Mouse (Mus musculus) forebrain, embryonic 16.5 days (tissue): ENCODE results near the gene Vezt. TPM values are rescaled to one million over a fixed set of nuclear protein-coding genes. Genes with fewer than 3 reads are reported as not detected.
A peak's percentile ranks its signal among the peaks of the same experiment; 100 is the strongest.

ENCODE experiments used
- ATAC-seq: fragments of 200-750 bp; cut with Nextera tagmentation; 2 replicates; pipeline ENCODE4 v1.8.0; 2017; ENCODE audit warnings: mild to moderate bottlenecking, moderate library complexity
- H3K27ac ChIP-seq: fragments of 300-500 bp; sonication (generic); 2 replicates; pipeline ENCODE4 v1.5.1; 2014; ENCODE audit warnings: low read length, control low read depth
- H3K27me3 ChIP-seq: fragments of 300-500 bp; sonication (generic); replicated peaks from 2 replicates; pipeline ENCODE4 v1.6.1; 2014; ENCODE audit warnings: low read length; ENCODE audit not compliant: control insufficient read depth, insufficient read depth
- H3K36me3 ChIP-seq: fragments of 300-500 bp; sonication (generic); 2 replicates; pipeline ENCODE4 v1.6.1; 2014; ENCODE audit not compliant: control insufficient read depth, insufficient read depth
- H3K4me1 ChIP-seq: fragments of 300-500 bp; sonication (generic); replicated peaks from 2 replicates; pipeline ENCODE4 v1.6.1; 2014; ENCODE audit warnings: low read length; ENCODE audit not compliant: control insufficient read depth, insufficient read depth
- H3K4me2 ChIP-seq: fragments of 300-500 bp; sonication (generic); 2 replicates; pipeline ENCODE4 v1.6.1; 2014; ENCODE audit warnings: mild to moderate bottlenecking, low read length, control low read depth
- H3K4me3 ChIP-seq: fragments of 300-500 bp; sonication (generic); replicated peaks from 2 replicates; pipeline ENCODE4 v1.5.1; 2014; ENCODE audit warnings: mild to moderate bottlenecking, low read length, control low read depth
- H3K9ac ChIP-seq: fragments of 300-500 bp; sonication (generic); replicated peaks from 2 replicates; pipeline ENCODE4 v1.6.1; 2014; ENCODE audit warnings: low read depth, low read length, control low read depth
- H3K9me3 ChIP-seq: fragments of 300-500 bp; sonication (generic); 2 replicates; pipeline ENCODE4 v1.6.1; 2016; ENCODE audit warnings: low read length; ENCODE audit not compliant: control insufficient read depth
- WGBS: fragments of 180-500 bp; shearing (Covaris S2); extraction: QIAGEN DNeasy Blood & Tissue Kit; methylation state at CpG from one replicate; pipeline ENCODE4 v1.1.7; 2014; 5-methylcytosine and 5-hydroxymethylcytosine counted together
- polyA plus RNA-seq: library from polyadenylated mRNA; unstranded; fragments of >200 nt; fragmentation: Nextera tagmentation; extraction: Ambion mirVana; gene quantifications from 2 replicates; pipeline ENCODE4 v1.2.1, GENCODE M21; 2015

Vezt gene
- polyA plus RNA-seq, 1 experiment from 2014 or later, result 71.4 TPM

DNA sequence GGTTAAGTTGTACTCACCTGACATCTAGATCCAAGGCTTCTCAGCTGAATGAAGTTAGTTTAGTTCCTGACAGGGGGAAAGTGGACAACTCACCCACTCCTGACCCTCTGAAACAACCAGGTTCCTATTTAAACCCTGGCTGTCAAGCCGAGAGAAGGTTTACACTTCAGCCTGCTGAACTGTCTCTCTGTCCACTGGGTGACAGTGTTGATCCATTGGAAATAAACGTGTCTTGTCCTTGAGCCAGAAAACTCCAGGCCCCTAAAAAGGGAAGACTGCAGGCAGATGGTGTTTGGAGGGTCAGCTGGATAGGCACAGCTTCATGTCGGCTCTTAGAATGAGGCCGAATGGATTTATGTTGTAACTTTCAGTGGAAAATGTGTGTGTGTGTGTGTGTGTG, 90.3 kb downstream of the Vezt start:
- Histone ChIP-seq H3K27ac (no peak overlapping the region), H3K4me2 (no peak overlapping the region), H3K36me3 (no peaks in the 10 kb centered on the region), H3K4me1 (no peaks in the 10 kb centered on the region), H3K9ac (no peak overlapping the region), H3K27me3 (no peaks in the 10 kb centered on the region), H3K4me3 (no peak overlapping the region), H3K9me3 (no peaks in the 10 kb centered on the region)
- ATAC-seq, result peak; percentile 26; the same call in 1 of the 2 replicates
- WGBS, result 33% methylated on average over 4 of the region's 4 CpGs

DNA sequence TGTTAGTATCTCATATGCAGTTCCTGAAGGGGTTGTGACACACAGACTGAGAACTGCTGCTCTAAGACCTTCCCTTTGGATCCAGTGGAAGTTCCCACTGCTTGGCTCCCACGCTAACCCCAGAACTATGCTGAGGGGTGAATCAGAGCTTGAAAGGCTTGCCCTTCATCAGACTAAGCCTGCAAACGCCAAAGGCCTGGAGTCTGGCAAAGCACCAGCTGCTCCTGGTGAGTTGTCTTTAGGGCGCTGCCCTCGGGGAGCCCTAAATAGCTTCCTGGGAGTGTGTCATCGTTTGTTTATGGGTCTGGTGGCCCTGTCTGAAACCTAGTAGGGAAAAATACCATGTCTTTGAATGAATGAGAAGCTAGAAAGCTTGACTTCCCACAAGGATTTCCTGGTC, 91.4 kb downstream of the Vezt start:
- Histone ChIP-seq H3K27me3 (no peaks in the 10 kb centered on the region), H3K4me2 (no peak overlapping the region), H3K9ac (no peak overlapping the region), H3K36me3 (no peaks in the 10 kb centered on the region), H3K9me3 (no peaks in the 10 kb centered on the region), H3K4me3 (no peak overlapping the region), H3K4me1 (no peaks in the 10 kb centered on the region), H3K27ac (no peak overlapping the region)
- 49% methylated on average over 5 of the region's 5 CpGs for whole genome bisulfite sequencing
- no peak for ATAC-seq

DNA sequence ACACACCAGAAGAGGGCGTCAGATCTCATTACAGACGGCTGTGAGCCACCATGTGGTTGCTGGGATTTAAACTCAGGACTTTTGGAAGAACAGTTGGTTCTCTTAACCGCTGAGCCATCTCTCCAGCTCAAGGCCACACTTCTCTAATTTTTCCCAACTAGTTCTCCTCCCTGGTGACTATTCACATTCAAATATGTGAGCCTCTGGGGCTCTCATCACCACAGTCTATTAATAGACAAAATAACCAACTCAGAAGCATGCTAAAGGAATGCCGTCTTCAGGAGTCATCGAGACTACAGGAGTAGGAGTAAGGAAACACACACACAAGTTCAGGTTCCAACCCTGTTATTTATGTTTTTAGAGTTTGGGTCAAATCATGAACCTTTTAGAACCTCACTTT, 95.3 kb downstream of the Vezt start:
- H3K27ac ChIP-seq, result no peak overlapping the region
- H3K4me2 ChIP-seq, result no peak overlapping the region
- H3K4me3 ChIP-seq, result no peak overlapping the region
- H3K9me3 ChIP-seq, result no peaks in the 10 kb centered on the region
- H3K9ac ChIP-seq, result no peak overlapping the region
- WGBS, result 81% methylated on average over 5 of the region's 5 CpGs
- 0 out of 2 replicates have a peak, but pooled peaks cover 3% of the 10 kb centered on the region for H3K4me1 ChIP-seq
- ATAC-seq, result no peak
- no peaks in the 10 kb centered on the region for H3K27me3 ChIP-seq
- no peaks in the 10 kb centered on the region for H3K36me3 ChIP-seq

DNA sequence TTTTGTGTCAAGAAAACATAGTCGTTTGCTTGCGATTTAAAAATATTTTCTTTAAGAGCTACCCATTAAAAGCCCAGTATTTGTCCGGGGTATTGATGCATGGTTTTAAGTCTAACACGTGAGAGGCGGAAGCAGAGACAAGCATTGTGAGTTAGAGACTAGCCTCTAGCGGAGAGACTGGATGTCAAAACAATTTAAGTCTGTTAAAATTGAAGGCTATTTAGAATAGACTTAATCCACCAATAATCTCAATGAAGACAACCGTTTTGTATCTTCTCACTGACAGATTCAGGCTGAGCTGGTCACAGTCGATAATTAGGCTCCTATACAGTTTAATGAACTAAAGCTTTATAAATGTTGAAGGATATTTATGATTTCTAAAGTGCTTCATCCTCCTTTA, 95.9 kb downstream of the Vezt start:
- H3K4me2 ChIP-seq, result no peak overlapping the region
- WGBS, result 55% methylated on average over 8 of the region's 8 CpGs
- H3K9ac ChIP-seq, result no peak overlapping the region
- no peak overlapping the region for H3K4me3 ChIP-seq
- H3K27me3 ChIP-seq, result no peaks in the 10 kb centered on the region
- H3K4me1 ChIP-seq, result 0 out of 2 replicates have a peak, but pooled peaks cover 3% of the 10 kb centered on the region
- no peak for ATAC-seq
- H3K36me3 ChIP-seq, result no peaks in the 10 kb centered on the region
- H3K9me3 ChIP-seq, result no peaks in the 10 kb centered on the region
- H3K27ac ChIP-seq, result no peak overlapping the region

DNA sequence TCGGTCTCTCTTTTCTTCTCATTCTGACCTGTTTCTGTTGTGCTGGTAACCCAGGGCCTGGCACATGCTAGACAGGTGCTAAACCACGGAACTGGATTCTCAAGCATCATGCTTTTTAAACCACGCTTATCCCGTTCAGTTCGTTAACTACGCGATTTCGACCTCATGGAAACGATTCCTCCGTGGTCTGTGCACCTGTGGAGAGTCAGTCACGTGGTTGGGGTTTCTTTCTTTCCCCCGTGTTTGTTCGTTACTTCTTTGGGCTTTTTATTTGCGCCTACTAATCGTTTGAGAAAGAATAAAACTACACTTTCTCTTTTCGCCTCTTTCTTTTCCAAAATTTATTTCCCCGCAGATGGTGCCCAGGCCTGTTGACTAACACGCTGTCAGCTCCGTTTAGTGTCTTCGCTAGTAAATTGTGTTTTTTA, 96.8 kb downstream of the Vezt start:
- peak overlapping the region; percentile 36 for H3K4me2 ChIP-seq
- H3K27me3 ChIP-seq, result no peaks in the 10 kb centered on the region
- no peak overlapping the region for H3K9ac ChIP-seq
- WGBS, result 44% methylated on average over 20 of the region's 20 CpGs
- 0 out of 2 replicates have a peak, but pooled peaks have one; percentile 40 for ATAC-seq
- H3K9me3 ChIP-seq, result no peaks in the 10 kb centered on the region
- H3K27ac ChIP-seq, result no peak overlapping the region
- peaks cover 9% of the 10 kb centered on the region for H3K4me1 ChIP-seq
- no peak overlapping the region for H3K4me3 ChIP-seq
- no peaks in the 10 kb centered on the region for H3K36me3 ChIP-seq

DNA sequence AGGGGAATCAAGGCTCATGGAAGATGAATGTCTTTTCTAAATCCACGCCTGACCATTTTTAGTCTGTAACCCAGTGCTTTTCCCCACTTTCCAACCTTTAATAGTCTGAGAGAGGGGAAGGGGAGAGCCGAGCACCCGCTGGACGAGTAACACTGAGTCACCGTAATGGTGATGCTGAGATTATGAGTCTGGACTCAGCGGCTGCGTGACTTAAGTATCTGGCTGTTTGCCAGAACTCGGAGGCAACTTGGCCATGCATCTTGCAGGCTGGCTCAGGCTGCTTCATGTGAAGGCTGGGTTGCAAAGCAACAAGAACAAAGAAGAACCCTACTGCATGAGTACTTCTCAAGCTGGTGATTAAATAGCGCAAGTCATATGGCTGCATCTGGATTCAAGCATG, 101.6 kb downstream of the Vezt start:
- ATAC-seq, result peak; percentile 84
- Histone ChIP-seq H3K27ac (no peak overlapping the region), H3K27me3 (no peaks in the 10 kb centered on the region), H3K4me3 (no peak overlapping the region), H3K4me2 (peak overlapping the region; percentile 16; the same call in 1 of the 2 replicates), H3K36me3 (no peaks in the 10 kb centered on the region), H3K9ac (no peak overlapping the region), H3K9me3 (no peaks in the 10 kb centered on the region), H3K4me1 (peaks cover 9% of the 10 kb centered on the region)
- WGBS, result 23% methylated on average over 9 of the region's 9 CpGs

DNA sequence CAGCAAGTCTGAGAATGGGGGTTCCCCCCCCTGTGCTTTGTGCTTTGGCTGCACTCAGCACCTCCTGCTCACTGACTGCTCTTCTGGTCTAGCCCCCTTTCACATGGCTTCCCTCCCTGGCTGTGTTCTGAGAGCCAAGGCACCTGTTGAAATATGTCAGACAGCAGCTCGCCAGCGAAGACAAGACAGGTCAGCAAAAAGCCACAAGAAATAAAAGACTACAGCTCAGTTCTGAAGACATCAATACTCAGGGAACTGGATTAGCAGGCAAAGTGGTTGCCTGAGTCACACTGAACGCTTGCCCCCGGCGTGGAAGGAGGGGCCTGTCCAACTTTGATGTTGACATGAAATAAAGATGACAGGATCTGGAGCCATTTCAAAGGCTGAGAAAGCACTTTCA, 102.8 kb downstream of the Vezt start:
- Histone ChIP-seq H3K9me3 (no peaks in the 10 kb centered on the region), H3K27ac (no peak overlapping the region), H3K27me3 (no peaks in the 10 kb centered on the region), H3K4me2 (no peak overlapping the region), H3K9ac (no peak overlapping the region), H3K4me3 (no peak overlapping the region), H3K4me1 (peaks cover 5% of the 10 kb centered on the region), H3K36me3 (no peaks in the 10 kb centered on the region)
- WGBS, result 63% methylated on average over 5 of the region's 5 CpGs
- no peak for ATAC-seq

DNA sequence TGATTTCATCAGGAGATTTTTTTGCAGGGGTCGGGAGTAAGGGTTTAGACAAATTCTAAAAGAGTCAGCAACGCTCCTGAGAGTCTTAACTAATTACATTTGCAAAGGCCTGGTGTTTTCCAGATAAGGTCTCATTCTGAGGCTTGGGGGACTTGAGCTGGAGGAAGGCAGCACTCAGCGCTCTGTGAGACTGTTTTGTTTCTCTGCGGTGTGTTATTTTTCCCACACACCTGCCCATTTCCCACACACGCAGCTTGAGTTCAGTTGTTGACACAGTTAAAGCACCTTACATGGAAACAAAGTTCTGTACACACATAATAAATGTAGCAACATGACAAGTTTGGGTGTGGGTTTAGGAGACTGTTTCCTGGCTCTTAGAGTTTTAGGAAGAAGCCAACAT, 103.6 kb downstream of the Vezt start:
- Histone ChIP-seq H3K4me1 (peaks cover 5% of the 10 kb centered on the region), H3K36me3 (no peaks in the 10 kb centered on the region), H3K27ac (no peak overlapping the region), H3K4me2 (no peak overlapping the region), H3K4me3 (no peak overlapping the region), H3K9ac (no peak overlapping the region), H3K27me3 (no peaks in the 10 kb centered on the region), H3K9me3 (no peaks in the 10 kb centered on the region; the same call in 1 of the 2 replicates)
- WGBS, result 82% methylated on average over 5 of the region's 5 CpGs
- no peak for ATAC-seq

DNA sequence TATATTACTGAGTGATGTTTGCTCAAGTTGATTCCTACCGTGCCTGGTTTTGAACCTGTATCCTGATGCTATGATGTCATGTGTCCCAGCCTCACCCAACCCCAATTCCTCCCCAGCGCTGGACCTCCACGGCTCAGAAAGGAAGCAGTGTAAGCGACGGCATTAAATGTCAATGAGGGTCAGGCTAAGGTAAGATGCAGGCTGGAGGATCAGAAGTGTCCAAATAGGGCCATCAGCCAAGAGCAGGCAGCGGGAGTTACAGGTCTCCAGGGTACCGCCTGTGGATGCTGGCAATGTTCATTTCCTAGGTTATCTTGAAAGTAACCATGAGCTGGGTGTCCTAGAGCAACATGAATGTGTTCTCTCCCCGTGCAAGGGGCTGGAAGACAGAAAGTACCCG, 104.2 kb downstream of the Vezt start:
- no peaks in the 10 kb centered on the region for H3K36me3 ChIP-seq
- H3K4me1 ChIP-seq, result peaks cover 5% of the 10 kb centered on the region
- ATAC-seq, result no peak
- H3K9me3 ChIP-seq, result no peaks in the 10 kb centered on the region; the same call in 1 of the 2 replicates
- no peak overlapping the region for H3K9ac ChIP-seq
- 79% methylated on average over 9 of the region's 9 CpGs for WGBS
- no peaks in the 10 kb centered on the region for H3K27me3 ChIP-seq
- H3K27ac ChIP-seq, result no peak overlapping the region
- no peak overlapping the region for H3K4me2 ChIP-seq
- no peak overlapping the region for H3K4me3 ChIP-seq

DNA sequence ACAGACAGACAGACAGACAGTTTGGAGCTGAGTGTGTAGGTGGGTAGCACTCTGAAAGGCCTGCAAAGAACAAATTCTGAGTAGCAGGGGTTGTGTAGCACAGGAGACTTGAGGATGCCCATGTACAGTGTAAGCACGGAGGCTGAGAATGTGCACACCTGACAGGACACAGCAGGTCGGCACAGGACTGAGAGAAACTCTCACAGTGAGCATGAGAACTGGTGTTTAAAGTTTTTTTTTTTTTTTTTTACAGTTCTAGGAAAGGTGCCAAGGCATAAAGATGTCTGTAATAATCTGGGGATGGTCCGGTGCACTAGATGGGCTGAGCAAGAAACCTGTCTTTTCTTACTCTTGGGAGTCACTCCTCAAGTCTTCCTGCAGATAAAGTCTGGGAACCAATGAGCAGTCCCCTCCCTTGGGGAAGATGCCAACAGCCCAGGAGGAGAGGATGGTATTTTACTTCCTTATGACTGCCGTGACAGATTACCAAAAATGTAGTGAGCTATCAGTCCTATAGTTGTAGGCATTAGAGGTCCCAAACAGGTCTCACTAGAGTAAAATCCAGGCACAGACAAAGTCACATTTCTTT, 105.3 kb downstream of the Vezt start:
- Histone ChIP-seq H3K27ac (no peak overlapping the region), H3K9me3 (no peaks in the 10 kb centered on the region; the same call in 1 of the 2 replicates), H3K36me3 (no peaks in the 10 kb centered on the region), H3K9ac (no peak overlapping the region), H3K4me1 (peaks cover 5% of the 10 kb centered on the region), H3K4me3 (no peak overlapping the region), H3K27me3 (no peaks in the 10 kb centered on the region), H3K4me2 (no peak overlapping the region)
- WGBS, result 81% methylated on average over 4 of the region's 4 CpGs
- no peak for ATAC-seq
